Mouse (Mus musculus) E14TG2a.4 (cell line): ENCODE results near the gene Tsga13.

Experiments used
- CTCF ChIP-seq: conservative IDR thresholded peaks from 2 replicates; pipeline ENCODE4 v1.5.1; 2014; ENCODE audit warnings: low read length
- NANOG ChIP-seq: IDR thresholded peaks from 2 replicates; pipeline ENCODE4 v1.6.1; 2014; ENCODE audit warnings: borderline replicate concordance, low read length, mixed read lengths
- POU5F1 ChIP-seq: IDR thresholded peaks from 2 replicates; pipeline ENCODE4 v1.6.1; 2014; ENCODE audit warnings: low read length, borderline replicate concordance

DNA sequence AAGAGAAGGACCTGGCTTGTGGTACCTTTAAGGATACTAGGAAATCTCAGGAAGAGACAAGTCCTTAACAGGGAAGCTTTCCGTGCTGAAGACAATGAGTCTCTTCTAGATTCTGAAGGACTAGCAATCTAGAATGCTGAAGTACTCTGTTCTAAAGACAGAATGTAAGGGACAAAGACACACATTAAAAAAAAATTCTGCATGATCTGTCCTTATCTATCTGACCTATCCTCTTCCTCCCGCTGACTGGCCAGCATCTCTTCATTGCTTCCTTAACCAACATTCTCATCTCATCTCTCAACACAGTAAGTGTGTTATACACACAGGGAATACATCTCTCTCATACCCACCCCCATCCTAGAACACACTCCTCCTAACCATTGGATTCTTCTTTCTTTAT, at the start of gene Tsga13:
- TF ChIP-seq CTCF (no peak), NANOG (no peak), POU5F1 (no peak)
